Mouse (Mus musculus) midbrain, embryonic 14.5 days (tissue): Measurements from ENCODE around the gene Gpr107. TPM values are rescaled to one million over a fixed set of nuclear protein-coding genes. Genes with fewer than 3 reads are reported as not detected.
A peak's percentile ranks its signal among the peaks of the same experiment; 100 is the strongest.

Source experiments
- ATAC-seq: fragments of 200-750 bp; cut with Nextera tagmentation; 2 replicates; pipeline ENCODE4 v1.8.0; 2017; ENCODE audit warnings: moderate number of reproducible peaks, moderate library complexity; ENCODE audit not compliant: low FRiP score, low TSS enrichment
- DNase-seq: peaks from one replicate; pipeline ENCODE4 v3.0.0-alpha.2; 2015
- H3K27ac ChIP-seq: fragments of 300-500 bp; sonication (generic); replicated peaks from 2 replicates; pipeline ENCODE4 v1.5.1; 2014; ENCODE audit warnings: mild to moderate bottlenecking, low read depth, low read length, moderate library complexity
- H3K27me3 ChIP-seq: fragments of 300-500 bp; sonication (generic); 2 replicates; pipeline ENCODE4 v1.6.1; 2014; ENCODE audit warnings: low read length, control low read depth, mixed read lengths; ENCODE audit not compliant: control insufficient read depth, insufficient read depth
- H3K36me3 ChIP-seq: fragments of 300-500 bp; sonication (generic); 2 replicates; pipeline ENCODE4 v1.6.1; 2014; ENCODE audit warnings: low read length, control low read depth; ENCODE audit not compliant: control insufficient read depth, insufficient read depth
- H3K4me1 ChIP-seq: fragments of 300-500 bp; sonication (generic); 2 replicates; pipeline ENCODE4 v1.6.1; 2014; ENCODE audit warnings: mild to moderate bottlenecking, antibody characterized with exemption, low read length, control low read depth; ENCODE audit not compliant: control insufficient read depth, insufficient read depth
- H3K4me2 ChIP-seq: fragments of 300-500 bp; sonication (generic); 2 replicates; pipeline ENCODE4 v1.6.1; 2014; ENCODE audit warnings: mild to moderate bottlenecking, low read length, moderate library complexity
- H3K4me3 ChIP-seq: fragments of 300-500 bp; sonication (generic); replicated peaks from 2 replicates; pipeline ENCODE4 v1.5.1; 2014; ENCODE audit warnings: low read depth, low read length
- H3K9ac ChIP-seq: fragments of 300-500 bp; sonication (generic); replicated peaks from 2 replicates; pipeline ENCODE4 v1.6.1; 2014; ENCODE audit warnings: mild to moderate bottlenecking, low read length, moderate library complexity
- H3K9me3 ChIP-seq: fragments of 300-500 bp; sonication (generic); 2 replicates; pipeline ENCODE4 v1.6.1; 2016; ENCODE audit warnings: low read length, control low read depth, mixed read lengths; ENCODE audit not compliant: control insufficient read depth
- WGBS: fragments of 180-500 bp; shearing (Covaris S2); extraction: QIAGEN DNeasy Blood & Tissue Kit; methylation state at CpG from one replicate; pipeline ENCODE4 v1.1.7; 2014; 5-methylcytosine and 5-hydroxymethylcytosine counted together
- polyA plus RNA-seq: library from polyadenylated mRNA; unstranded; fragments of >200 nt; fragmentation: Nextera tagmentation; extraction: Ambion mirVana; gene quantifications from 2 replicates; pipeline ENCODE4 v1.2.1, GENCODE M21; 2014

Gpr107 gene
- polyA plus RNA-seq, 1 experiment from 2014 or later = 25.5 TPM

DNA sequence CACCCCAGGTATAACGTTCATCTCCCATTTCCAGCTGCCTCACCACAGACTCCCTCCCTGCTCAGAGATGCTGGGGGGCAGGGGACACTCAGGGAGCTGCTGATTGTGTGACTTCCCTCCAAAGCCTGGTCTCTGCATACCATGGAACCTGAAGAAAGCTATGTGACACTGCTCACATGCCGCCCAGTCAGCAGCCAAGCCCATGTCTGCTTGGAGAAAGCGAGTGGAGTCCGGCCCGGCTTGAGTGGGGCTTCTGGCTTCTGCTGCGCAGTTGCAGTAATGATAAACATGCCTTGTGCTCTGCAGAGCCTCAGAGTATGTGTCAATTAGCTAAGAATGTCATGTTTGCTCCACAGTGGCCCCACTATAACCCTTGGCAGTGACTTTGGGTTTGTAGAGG, 67.4 kb downstream of the Gpr107 start:
- Histone ChIP-seq H3K27ac (no peak overlapping the region), H3K9ac (no peak overlapping the region), H3K27me3 (no peaks in the 10 kb centered on the region), H3K4me1 (no peaks in the 10 kb centered on the region), H3K9me3 (no peaks in the 10 kb centered on the region), H3K36me3 (peaks cover 18% of the 10 kb centered on the region), H3K4me2 (no peak overlapping the region), H3K4me3 (no peak overlapping the region)
- 87% methylated on average over 6 of the region's 6 CpGs for WGBS
- ATAC-seq = no peak
- DNase-seq = no peak

DNA sequence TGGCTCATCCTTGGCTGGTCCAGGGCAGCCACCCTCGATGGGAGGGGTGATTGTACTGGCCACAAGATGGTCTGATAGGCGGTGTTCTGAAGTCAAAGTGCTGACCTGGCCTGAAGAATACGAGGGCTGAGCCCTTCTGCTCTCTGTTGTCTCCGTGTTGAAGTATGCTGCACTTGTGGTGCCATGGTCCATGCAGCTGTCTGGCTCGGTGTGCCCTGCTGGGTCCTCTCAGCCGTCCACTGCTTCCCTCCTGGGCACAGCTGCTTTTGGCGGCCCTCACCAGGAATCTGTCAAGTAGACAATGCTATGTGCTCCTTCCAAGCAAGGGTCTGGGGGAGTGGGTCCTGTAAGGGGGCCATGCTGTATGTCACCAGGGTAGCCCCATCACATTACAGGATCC, 68.7 kb downstream of the Gpr107 start:
- no peaks in the 10 kb centered on the region for H3K9me3 ChIP-seq
- no peak overlapping the region for H3K4me3 ChIP-seq
- no peak for DNase-seq
- WGBS = 72% methylated on average over 7 of the region's 7 CpGs
- peaks cover 5% of the 10 kb centered on the region for H3K36me3 ChIP-seq
- no peak overlapping the region for H3K27ac ChIP-seq
- H3K4me2 ChIP-seq = no peak overlapping the region
- no peaks in the 10 kb centered on the region for H3K4me1 ChIP-seq
- H3K9ac ChIP-seq = no peak overlapping the region
- ATAC-seq = no peak
- no peaks in the 10 kb centered on the region for H3K27me3 ChIP-seq

- DNase-seq (no peak), ATAC-seq (no peak)
- H3K4me1 ChIP-seq = no peaks in the 10 kb centered on the region
- no peaks in the 10 kb centered on the region for H3K27me3 ChIP-seq
- H3K36me3 ChIP-seq = peaks cover 4% of the 10 kb centered on the region; the same call in 1 of the 2 replicates
- H3K9ac ChIP-seq = no peak overlapping the region
- no peak overlapping the region for H3K27ac ChIP-seq
- 84% methylated on average over 5 of the region's 5 CpGs for WGBS
- H3K4me3 ChIP-seq = no peak overlapping the region
- H3K9me3 ChIP-seq = no peaks in the 10 kb centered on the region
- no peak overlapping the region for H3K4me2 ChIP-seq
Observed at GRCm38 (mm10) chr2:31221582-31221981, 69.5 kb downstream of the Gpr107 start.

DNA sequence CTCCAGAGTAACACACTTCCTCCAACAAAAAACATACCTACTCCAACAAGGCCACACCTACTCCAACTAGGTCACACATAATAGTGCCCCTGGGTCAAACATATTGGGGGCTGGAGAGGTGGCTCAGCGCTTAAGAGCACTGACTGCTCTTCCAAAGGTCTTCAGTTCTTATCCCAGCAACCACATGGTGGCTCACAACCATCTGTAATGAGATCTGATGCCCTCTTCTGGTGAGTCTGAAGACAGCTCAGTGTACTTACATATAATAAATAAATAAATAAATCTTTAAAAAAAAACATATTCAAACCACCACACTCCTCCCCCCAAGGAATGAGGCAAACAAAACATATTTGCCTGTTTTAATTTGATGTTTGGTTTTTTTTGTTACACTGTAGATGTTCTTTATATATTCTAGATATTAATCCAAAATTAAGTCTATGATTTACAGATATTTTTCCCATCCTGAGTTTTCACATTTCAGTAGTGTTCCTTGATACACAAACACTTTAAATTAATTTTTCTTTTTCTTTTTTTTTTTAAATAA, 76.7 kb downstream of the Gpr107 start:
- no peak overlapping the region for H3K27ac ChIP-seq
- 73% methylated on average over 1 of the region's 1 CpGs for WGBS

GRCm38 (mm10) chr2:31239203-31239696, 87.1 kb downstream of the Gpr107 start:
- peaks cover 4% of the 10 kb centered on the region; the same call in 1 of the 2 replicates for H3K4me1 ChIP-seq
- no peak for ATAC-seq

More for the DNA sequence above, 76.7 kb downstream of the Gpr107 start:
- H3K4me2 ChIP-seq = no peak overlapping the region
- H3K36me3 ChIP-seq = no peaks in the 10 kb centered on the region
- no peaks in the 10 kb centered on the region for H3K4me1 ChIP-seq
- no peaks in the 10 kb centered on the region for H3K27me3 ChIP-seq
- H3K9me3 ChIP-seq = no peaks in the 10 kb centered on the region
- H3K9ac ChIP-seq = no peak overlapping the region
- DNase-seq = no peak
- no peak overlapping the region for H3K4me3 ChIP-seq
- no peak for ATAC-seq

GRCm38 (mm10) chr2:31239833-31240232, 87.7 kb downstream of the Gpr107 start:
- 83% methylated on average over 6 of the region's 6 CpGs for WGBS
- no peak overlapping the region for H3K4me3 ChIP-seq
- no peak overlapping the region for H3K9ac ChIP-seq
- ATAC-seq = no peak
- DNase-seq = no peak
- H3K4me2 ChIP-seq = no peak overlapping the region
- no peaks in the 10 kb centered on the region for H3K9me3 ChIP-seq
- no peaks in the 10 kb centered on the region for H3K36me3 ChIP-seq
- H3K4me1 ChIP-seq = peaks cover 4% of the 10 kb centered on the region; the same call in 1 of the 2 replicates
- no peaks in the 10 kb centered on the region for H3K27me3 ChIP-seq
- no peak overlapping the region for H3K27ac ChIP-seq

More at GRCm38 (mm10) chr2:31239203-31239696, 87.1 kb downstream of the Gpr107 start:
- DNase-seq = peak; percentile 67
- WGBS = 36% methylated on average over 23 of the region's 23 CpGs
- Histone ChIP-seq H3K27ac (no peak overlapping the region), H3K4me2 (peak overlapping the region; percentile 30; the same call in 1 of the 2 replicates), H3K9me3 (no peaks in the 10 kb centered on the region), H3K36me3 (no peaks in the 10 kb centered on the region), H3K9ac (no peak overlapping the region), H3K27me3 (no peaks in the 10 kb centered on the region), H3K4me3 (no peak overlapping the region)

- ATAC-seq (no peak), DNase-seq (peak; percentile 57)
- Histone ChIP-seq H3K4me3 (no peak overlapping the region), H3K4me1 (peaks cover 9% of the 10 kb centered on the region; the same call in 1 of the 2 replicates), H3K27ac (0 out of 2 replicates have a peak overlapping the region, but pooled peaks have one; percentile 5), H3K9ac (no peak overlapping the region; the same call in 1 of the 2 replicates), H3K9me3 (no peaks in the 10 kb centered on the region), H3K36me3 (no peaks in the 10 kb centered on the region), H3K4me2 (no peak overlapping the region), H3K27me3 (no peaks in the 10 kb centered on the region)
- WGBS = 13% methylated on average over 7 of the region's 7 CpGs
Observed at GRCm38 (mm10) chr2:31241639-31242038, 89.5 kb downstream of the Gpr107 start.

GRCm38 (mm10) chr2:31244216-31244615, 92.1 kb downstream of the Gpr107 start:
- Histone ChIP-seq H3K9me3 (no peaks in the 10 kb centered on the region), H3K4me1 (peaks cover 31% of the 10 kb centered on the region), H3K27ac (no peak overlapping the region), H3K4me2 (no peak overlapping the region), H3K27me3 (no peaks in the 10 kb centered on the region), H3K9ac (no peak overlapping the region), H3K36me3 (0 out of 2 replicates have a peak, but pooled peaks cover 6% of the 10 kb centered on the region), H3K4me3 (no peak overlapping the region)
- ATAC-seq = no peak
- WGBS = 85% methylated on average over 8 of the region's 8 CpGs
- no peak for DNase-seq

DNA sequence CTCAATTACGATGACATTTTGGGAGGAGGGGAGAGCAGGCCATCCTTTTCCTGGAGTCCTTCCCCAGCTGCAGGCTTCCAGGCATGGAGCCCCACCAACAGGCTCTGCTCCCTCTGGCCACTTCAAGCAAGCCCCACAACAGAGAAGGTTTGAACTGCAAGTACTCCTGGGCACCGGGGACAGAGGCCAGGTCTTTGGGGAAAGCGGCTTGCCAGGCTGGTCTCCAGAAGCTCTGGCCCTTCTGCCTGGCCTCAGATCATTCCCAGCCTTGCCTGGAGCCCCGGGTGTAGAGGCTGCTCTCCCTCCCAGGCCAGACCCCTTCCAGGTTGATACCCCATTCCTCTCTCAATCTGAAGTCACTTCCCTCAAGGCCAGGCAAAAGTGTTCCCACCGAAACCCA, 92.9 kb downstream of the Gpr107 start:
- H3K27me3 ChIP-seq = no peaks in the 10 kb centered on the region
- H3K9ac ChIP-seq = peak overlapping the region; percentile 99
- 14% methylated on average over 5 of the region's 5 CpGs for WGBS
- ATAC-seq = no peak
- H3K4me3 ChIP-seq = peak overlapping the region; percentile 96
- H3K36me3 ChIP-seq = 0 out of 2 replicates have a peak, but pooled peaks cover 6% of the 10 kb centered on the region
- H3K9me3 ChIP-seq = no peaks in the 10 kb centered on the region
- peak overlapping the region; percentile 84 for H3K4me2 ChIP-seq
- no peak for DNase-seq
- H3K4me1 ChIP-seq = peaks cover 31% of the 10 kb centered on the region
- peak overlapping the region; percentile 90 for H3K27ac ChIP-seq
